Mouse (Mus musculus) lung, postnatal 0 days (tissue): ENCODE measurements around the gene Kcnj11.

ENCODE experiments used
- CTCF ChIP-seq: IDR thresholded peaks from 2 replicates; pipeline ENCODE4 v1.5.1; 2016; ENCODE audit warnings: antibody characterized with exemption, mild to moderate bottlenecking
- EP300 ChIP-seq: IDR thresholded peaks from 2 replicates; pipeline ENCODE4 v1.6.1; 2016; ENCODE audit warnings: antibody characterized with exemption, mild to moderate bottlenecking, control low read depth

DNA sequence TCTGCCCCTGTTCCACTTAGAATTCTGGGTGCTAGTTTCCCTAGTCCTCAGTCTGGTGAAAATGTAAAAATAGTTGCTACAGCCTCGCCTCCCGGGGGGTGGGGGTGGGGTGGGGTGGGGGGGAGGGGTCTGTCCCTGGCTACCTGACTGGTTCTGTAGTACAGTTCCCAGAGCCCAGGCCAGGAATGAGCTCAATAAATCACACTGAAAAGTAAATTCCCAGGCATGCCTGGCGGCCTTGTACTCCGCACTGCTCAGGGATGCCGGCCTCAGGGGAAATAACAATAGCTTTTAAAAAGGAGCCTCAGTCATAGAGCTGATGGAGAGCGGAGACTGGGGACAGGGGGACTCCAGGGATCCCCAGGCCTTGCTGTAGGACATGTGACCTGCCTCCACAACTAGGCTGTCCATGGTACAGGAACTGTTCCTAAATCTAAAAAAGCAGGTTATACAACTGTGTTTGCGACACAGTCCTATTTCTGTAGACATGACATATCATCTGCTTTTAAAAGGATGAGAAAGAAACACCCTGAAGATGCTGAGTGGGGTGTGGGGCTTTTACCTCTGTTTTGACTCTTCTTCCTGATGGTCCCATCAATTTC is 37.9 kb upstream of the Kcnj11 start:
- TF ChIP-seq CTCF (no peak), EP300 (no peak)
